Mouse (Mus musculus) heart, adult 2 months (tissue): Measurements from ENCODE around the gene Rasa2. TPM values are rescaled to one million over a fixed set of nuclear protein-coding genes. Genes with fewer than 3 reads are reported as not detected.

Experiments used
- DNase-seq, 2 experiments: peaks; one replicate each; pipeline ENCODE4 v3.0.0; 2021
- H3K27ac ChIP-seq: fragments of 200-600 bp; 2 replicates; pipeline ENCODE4 v1.8.1; 2022
- H3K27me3 ChIP-seq: fragments of 200-500 bp; 2 replicates; pipeline ENCODE4 v1.6.1; 2012; ENCODE audit warnings: mild to moderate bottlenecking, low read length, inconsistent platforms, mixed read lengths; ENCODE audit not compliant: control insufficient read depth, insufficient read depth
- H3K36me3 ChIP-seq: fragments of 200-500 bp; 2 replicates; pipeline ENCODE4 v1.6.1; 2012; ENCODE audit warnings: low read length, inconsistent platforms; ENCODE audit not compliant: control insufficient read depth, insufficient read depth
- H3K4me1 ChIP-seq: fragments of 200-500 bp; 2 replicates; pipeline ENCODE4 v1.6.1; 2011; ENCODE audit warnings: low read length; ENCODE audit not compliant: control insufficient read depth, insufficient read depth
- H3K4me3 ChIP-seq: fragments of 200-600 bp; 2 replicates; pipeline ENCODE4 v1.8.1; 2022
- H3K79me2 ChIP-seq: fragments of 200-500 bp; replicated peaks from 2 replicates; pipeline ENCODE4 v1.6.1; 2012; ENCODE audit warnings: mild to moderate bottlenecking, inconsistent platforms, low read length, moderate library complexity, mixed read lengths; ENCODE audit not compliant: control insufficient read depth, insufficient read depth
- H3K9ac ChIP-seq: fragments of 200-500 bp; 2 replicates; pipeline ENCODE4 v1.6.1; 2012; ENCODE audit warnings: low read depth, mild to moderate bottlenecking, control low read depth, inconsistent platforms, low read length, mixed read lengths
- CTCF ChIP-seq: fragments of 200-600 bp; IDR thresholded peaks from 2 replicates; pipeline ENCODE4 v1.8.1; 2022; ENCODE audit warnings: antibody characterized with exemption, mild to moderate bottlenecking, moderate library complexity
- EP300 ChIP-seq: fragments of 200-500 bp; IDR thresholded peaks from 2 replicates; pipeline ENCODE4 v1.6.1; 2011; ENCODE audit warnings: low read depth, low read length, control low read depth; ENCODE audit not compliant: insufficient read depth
- POLR2A ChIP-seq: fragments of 200-500 bp; IDR thresholded peaks from 2 replicates; pipeline ENCODE4 v1.6.1; 2011; ENCODE audit warnings: mild to moderate bottlenecking, low read depth, low read length, control low read depth; ENCODE audit not compliant: insufficient read depth
- WGBS: fragments of 180-500 bp; shearing (Covaris S2); methylation state at CpG from one replicate; pipeline ENCODE4 v1.1.7; 2018; 5-methylcytosine and 5-hydroxymethylcytosine counted together
- intact Hi-C: fragments of 180-260 bp; cut with DNase I; formaldehyde crosslinking; loops from one replicate; pipeline ENCODE4 v1.15.1; 2025
- polyA plus RNA-seq: library from polyadenylated mRNA; depleted of rRNA; stranded (reverse); fragments of >200 nt; gene quantifications from 2 replicates; pipeline ENCODE4 v1.2.3, GENCODE M21; 2012
- total RNA-seq, 2 experiments: library from RNA; stranded (reverse); gene quantifications; 2 replicates each; pipeline ENCODE4 v1.2.3; 2021

Rasa2 gene
- total and polyA plus RNA-seq, 3 experiments: 2.1 to 6.0 (median 5.5) TPM

DNA sequence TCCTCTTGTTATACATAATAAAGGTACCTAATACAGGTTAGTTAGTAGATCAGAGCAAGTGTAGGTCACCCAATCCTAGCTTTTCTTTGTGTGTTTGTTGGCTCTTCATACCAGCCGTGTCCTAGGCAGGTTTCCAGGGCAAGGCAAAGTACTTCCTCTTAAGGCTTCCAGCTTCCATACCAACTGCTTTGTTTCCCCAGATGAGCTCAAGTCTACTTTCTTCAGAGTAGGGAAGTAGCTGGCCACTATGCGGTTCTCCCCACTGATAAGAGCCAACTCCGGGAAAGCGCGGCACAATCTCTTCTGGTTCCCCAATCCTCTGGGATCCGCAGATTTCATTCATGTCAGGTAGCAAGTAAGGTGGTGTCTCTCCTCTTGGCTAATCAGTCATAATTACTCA, 72.3 kb downstream of the Rasa2 start:
- TF ChIP-seq POLR2A: no peak
- TF ChIP-seq CTCF: no peak
- WGBS: 72% methylated on average over 6 of the region's 6 CpGs
- intact Hi-C loops: no loop called here

DNA sequence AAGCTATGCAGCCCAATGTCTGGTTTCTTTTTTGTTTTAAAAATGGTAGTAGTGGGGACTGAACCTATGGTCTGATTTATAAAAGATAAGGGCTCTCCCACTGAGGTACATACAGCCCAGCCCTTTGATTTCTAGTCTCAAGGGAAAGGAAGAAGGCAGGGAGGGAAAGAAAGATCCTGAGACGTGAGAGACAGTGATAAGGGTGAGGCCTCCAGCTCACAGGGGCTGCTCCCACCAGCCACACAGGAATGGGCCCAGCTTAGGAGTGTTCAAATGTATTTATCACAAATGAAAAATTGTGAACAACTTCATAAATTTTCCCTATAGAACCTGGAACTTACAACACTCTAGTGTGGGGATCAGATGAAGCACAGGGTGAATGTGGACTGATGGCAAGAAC, 72.8 kb downstream of the Rasa2 start:
- no peak overlapping the region for H3K9ac ChIP-seq
- DNase-seq: no peak
- no peaks in the 10 kb centered on the region for H3K27me3 ChIP-seq
- H3K36me3 ChIP-seq: no peaks in the 10 kb centered on the region; the same call in 1 of the 2 replicates
- intact Hi-C loops: no loop called here
- H3K79me2 ChIP-seq: no peaks in the 10 kb centered on the region
- TF ChIP-seq EP300 (no peak), POLR2A (no peak), CTCF (no peak)
- H3K27ac ChIP-seq: no peak overlapping the region
- H3K4me1 ChIP-seq: no peaks in the 10 kb centered on the region
- H3K4me3 ChIP-seq: no peak overlapping the region
- 63% methylated on average over 1 of the region's 1 CpGs for WGBS

More for the DNA sequence above, 72.3 kb downstream of the Rasa2 start:
- Histone ChIP-seq H3K4me1 (no peaks in the 10 kb centered on the region), H3K79me2 (no peaks in the 10 kb centered on the region), H3K36me3 (no peaks in the 10 kb centered on the region; the same call in 1 of the 2 replicates), H3K9ac (no peak overlapping the region), H3K4me3 (no peak overlapping the region), H3K27me3 (no peaks in the 10 kb centered on the region), H3K27ac (no peak overlapping the region)
- DNase-seq: no peak

GRCm38 (mm10) chr9:96554095-96554494, 77.3 kb downstream of the Rasa2 start:
- 86% methylated on average over 1 of the region's 1 CpGs for WGBS
- Histone ChIP-seq H3K27ac (no peak overlapping the region), H3K27me3 (no peaks in the 10 kb centered on the region), H3K79me2 (no peaks in the 10 kb centered on the region), H3K9ac (no peak overlapping the region), H3K36me3 (no peaks in the 10 kb centered on the region; the same call in 1 of the 2 replicates), H3K4me1 (no peaks in the 10 kb centered on the region), H3K4me3 (no peak overlapping the region)
- DNase-seq: no peak
- intact Hi-C loops: no loop called here
- TF ChIP-seq EP300 (no peak), POLR2A (no peak), CTCF (0 out of 2 replicates have a peak, but pooled peaks have one; percentile 28)

DNA sequence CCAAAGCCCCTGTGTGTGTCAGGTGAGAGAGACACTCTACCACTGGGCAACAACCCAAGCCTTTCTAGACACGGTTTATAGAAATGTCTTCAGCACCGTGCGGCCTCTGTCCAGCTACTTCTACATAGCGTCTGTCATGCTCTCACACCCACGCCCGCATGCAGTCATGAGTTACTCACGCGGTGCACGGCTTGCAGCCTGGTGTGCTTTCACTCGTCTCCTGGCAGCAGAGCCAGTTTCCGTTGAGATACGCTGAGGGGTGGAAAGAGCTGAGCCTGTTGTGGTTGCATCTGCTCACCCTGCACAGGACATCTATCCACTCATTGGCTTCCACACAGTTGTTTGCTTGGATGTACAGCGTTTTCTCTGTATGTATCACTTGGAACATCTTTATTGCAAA, 86.0 kb downstream of the Rasa2 start:
- 75% methylated on average over 13 of the region's 13 CpGs for WGBS
- no peak overlapping the region for H3K4me3 ChIP-seq
- H3K36me3 ChIP-seq: no peaks in the 10 kb centered on the region
- intact Hi-C loops: no loop called here
- no peak for DNase-seq
- H3K79me2 ChIP-seq: no peaks in the 10 kb centered on the region
- H3K27me3 ChIP-seq: no peaks in the 10 kb centered on the region
- no peak overlapping the region for H3K27ac ChIP-seq
- TF ChIP-seq POLR2A (no peak), EP300 (no peak), CTCF (no peak)
- no peak overlapping the region for H3K9ac ChIP-seq
- no peaks in the 10 kb centered on the region for H3K4me1 ChIP-seq

DNA sequence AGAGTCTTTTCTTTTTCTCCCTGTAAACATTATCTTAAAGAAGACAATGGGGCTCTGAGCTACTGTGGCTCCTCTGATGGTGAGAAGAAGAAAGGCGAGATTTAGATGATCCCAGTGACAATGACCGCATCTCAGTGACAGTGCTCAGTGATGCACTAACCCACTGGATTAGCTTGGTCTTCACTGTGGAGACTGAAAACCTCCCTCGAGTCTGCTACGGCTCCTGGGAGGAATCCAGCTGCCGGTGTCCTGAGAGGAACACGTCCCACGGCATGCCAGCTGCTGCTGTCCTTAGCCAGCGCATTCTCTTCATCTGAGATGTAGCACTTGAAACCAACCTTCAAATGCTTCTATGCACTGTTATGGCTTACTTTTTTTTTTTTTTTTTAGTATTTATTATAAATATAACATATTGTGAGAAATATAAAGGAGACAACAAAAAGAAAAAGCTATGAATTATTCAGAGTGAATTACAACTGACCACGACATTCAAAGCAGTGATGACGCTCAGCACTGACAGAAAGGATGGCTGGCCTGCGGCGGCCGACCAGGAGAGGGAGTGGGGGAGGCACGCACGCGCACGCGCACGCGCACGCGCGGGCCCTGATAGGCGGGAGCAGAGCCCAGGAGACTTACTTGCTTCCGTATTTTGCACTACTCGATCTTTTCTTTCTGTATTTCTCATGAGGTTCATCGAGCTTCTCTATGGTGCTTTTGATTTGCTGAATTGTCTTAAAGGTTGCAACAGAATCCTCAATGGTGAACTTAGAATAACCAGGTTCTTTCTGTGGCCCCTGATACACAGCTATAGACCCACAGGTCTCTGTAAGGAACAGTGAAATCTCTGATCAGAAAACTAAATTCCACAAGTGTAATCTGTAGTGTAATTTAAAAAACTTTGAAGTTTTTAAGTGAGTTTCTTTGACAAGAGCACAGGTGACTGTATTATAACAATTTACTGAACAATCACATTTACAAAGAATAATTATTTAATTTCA, 87.5 kb downstream of the Rasa2 start:
- Histone ChIP-seq H3K79me2 (no peaks in the 10 kb centered on the region), H3K36me3 (no peaks in the 10 kb centered on the region), H3K27ac (no peak overlapping the region), H3K27me3 (no peaks in the 10 kb centered on the region), H3K4me1 (no peaks in the 10 kb centered on the region), H3K9ac (peak overlapping the region; percentile 18; the same call in 1 of the 2 replicates), H3K4me3 (no peak overlapping the region)
- 22% methylated on average over 27 of the region's 27 CpGs for WGBS
- peak; percentile 69 to 71 for DNase-seq
- TF ChIP-seq CTCF: peak; percentile 73
- no peak for TF ChIP-seq EP300
- TF ChIP-seq POLR2A: no peak
- intact Hi-C loops: no loop called here

- no peak for TF ChIP-seq POLR2A
- no peak for TF ChIP-seq EP300
- TF ChIP-seq CTCF: no peak
- no peaks in the 10 kb centered on the region for H3K4me1 ChIP-seq
- intact Hi-C loops: no loop called here
- no peak overlapping the region for H3K27ac ChIP-seq
- H3K9ac ChIP-seq: no peak overlapping the region
- 61% methylated on average over 10 of the region's 10 CpGs for WGBS
- DNase-seq: no peak
- no peaks in the 10 kb centered on the region for H3K79me2 ChIP-seq
- no peaks in the 10 kb centered on the region for H3K27me3 ChIP-seq
- no peak overlapping the region for H3K4me3 ChIP-seq
- no peaks in the 10 kb centered on the region for H3K36me3 ChIP-seq
These were observed 92.5 kb downstream of the Rasa2 start for GRCm38 (mm10) chr9:96538916-96539315.
